Mouse (Mus musculus): Measurements from ENCODE around the gene Odf2. TPM values are rescaled to one million over a fixed set of nuclear protein-coding genes. Genes with fewer than 3 reads are reported as not detected.

The Odf2 gene
- polyA plus RNA-seq, 1 experiment, result 257 TPM

DNA sequence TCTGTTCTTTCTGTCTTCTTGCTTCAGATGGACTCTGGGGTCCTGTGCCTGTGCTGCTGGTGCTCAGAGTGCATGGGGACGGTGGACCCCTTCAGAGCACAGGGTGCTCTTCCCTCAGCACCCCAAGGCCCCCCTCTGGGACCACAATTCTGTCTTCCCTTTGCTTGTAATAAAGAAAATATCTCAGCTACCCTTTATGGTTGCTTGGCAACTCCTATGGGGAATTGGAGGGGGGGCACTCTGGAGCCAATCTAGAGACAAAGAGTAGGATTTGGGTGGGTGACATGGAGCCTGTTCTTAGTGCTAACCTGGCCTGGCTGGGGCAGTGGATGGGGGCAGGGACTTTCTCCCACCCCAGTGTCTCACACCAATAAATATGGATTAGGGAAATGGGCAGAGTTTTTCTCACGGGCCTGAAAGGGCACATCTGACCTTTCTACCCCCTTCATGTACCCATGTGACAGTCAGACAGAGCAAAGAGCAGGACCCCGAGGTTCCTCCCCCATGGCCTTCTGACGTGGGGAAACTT is 36.0 kb upstream of the Odf2 start:
- no peak overlapping the region for H3K4me3 ChIP-seq (ENCODE audit: low read depth, low read length)
- no peak overlapping the region for H3K27ac ChIP-seq (ENCODE audit: insufficient read depth, low read length)
- no peak overlapping the region for H3K9ac ChIP-seq (ENCODE audit: low read depth, poor library complexity, severe bottlenecking)
- H3K36me3 ChIP-seq (ENCODE audit: control insufficient read depth, insufficient read depth, low read length, poor library complexity, severe bottlenecking), result no peaks in the 10 kb centered on the region
- no peak for TF ChIP-seq EP300 (IDR thresholded peaks at IDR 0.05; ENCODE audit: insufficient read depth, low read depth, low read length)
- no peak for TF ChIP-seq CTCF (IDR thresholded peaks at IDR 0.05; ENCODE audit: low read depth, low read length)
- TF ChIP-seq POLR2A (IDR thresholded peaks at IDR 0.05; ENCODE audit: insufficient read depth, low read length), result no peak
- H3K9me3 ChIP-seq (replicated peaks; ENCODE audit: control insufficient read depth, insufficient read depth, low read length, poor library complexity, severe bottlenecking), result no peaks in the 10 kb centered on the region
- no peaks in the 10 kb centered on the region for H3K27me3 ChIP-seq (ENCODE audit: control insufficient read depth, insufficient read depth, low read length, poor library complexity, severe bottlenecking)
- no peaks in the 10 kb centered on the region for H3K4me1 ChIP-seq (ENCODE audit: control insufficient read depth, insufficient read depth, low read length)

DNA sequence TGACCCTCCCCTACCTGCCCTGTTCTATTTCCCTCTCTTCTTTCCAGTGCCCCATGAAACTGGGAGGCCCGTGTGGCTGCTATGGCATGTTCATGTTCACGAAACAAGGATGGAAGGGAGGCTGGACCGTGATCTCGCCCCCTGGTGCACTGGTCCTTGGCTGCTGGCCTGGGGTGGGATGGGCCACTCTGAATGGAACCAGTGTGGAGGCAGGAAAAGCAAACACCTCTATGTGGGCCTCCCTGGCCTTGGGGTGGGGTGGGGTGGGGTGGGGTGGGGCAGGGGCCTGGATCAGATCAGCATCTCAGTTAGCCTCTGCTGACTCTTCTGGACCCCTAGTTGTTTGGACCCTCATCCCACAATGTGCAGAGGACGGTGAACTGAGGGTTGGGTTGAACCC is 35.3 kb upstream of the Odf2 start:
- Histone ChIP-seq H3K9me3 (replicated peaks; ENCODE audit: control insufficient read depth, insufficient read depth, low read length, poor library complexity, severe bottlenecking) (no peaks in the 10 kb centered on the region), H3K4me1 (ENCODE audit: control insufficient read depth, insufficient read depth, low read length) (no peaks in the 10 kb centered on the region), H3K36me3 (ENCODE audit: control insufficient read depth, insufficient read depth, low read length, poor library complexity, severe bottlenecking) (no peaks in the 10 kb centered on the region), H3K27me3 (ENCODE audit: control insufficient read depth, insufficient read depth, low read length, poor library complexity, severe bottlenecking) (no peaks in the 10 kb centered on the region), H3K27ac (ENCODE audit: insufficient read depth, low read length) (no peak overlapping the region), H3K9ac (ENCODE audit: low read depth, poor library complexity, severe bottlenecking) (no peak overlapping the region), H3K4me3 (ENCODE audit: low read depth, low read length) (no peak overlapping the region)
- no peak for TF ChIP-seq EP300 (IDR thresholded peaks at IDR 0.05; ENCODE audit: insufficient read depth, low read depth, low read length)
- no peak for TF ChIP-seq CTCF (IDR thresholded peaks at IDR 0.05; ENCODE audit: low read depth, low read length)
- no peak for TF ChIP-seq POLR2A (IDR thresholded peaks at IDR 0.05; ENCODE audit: insufficient read depth, low read length)

DNA sequence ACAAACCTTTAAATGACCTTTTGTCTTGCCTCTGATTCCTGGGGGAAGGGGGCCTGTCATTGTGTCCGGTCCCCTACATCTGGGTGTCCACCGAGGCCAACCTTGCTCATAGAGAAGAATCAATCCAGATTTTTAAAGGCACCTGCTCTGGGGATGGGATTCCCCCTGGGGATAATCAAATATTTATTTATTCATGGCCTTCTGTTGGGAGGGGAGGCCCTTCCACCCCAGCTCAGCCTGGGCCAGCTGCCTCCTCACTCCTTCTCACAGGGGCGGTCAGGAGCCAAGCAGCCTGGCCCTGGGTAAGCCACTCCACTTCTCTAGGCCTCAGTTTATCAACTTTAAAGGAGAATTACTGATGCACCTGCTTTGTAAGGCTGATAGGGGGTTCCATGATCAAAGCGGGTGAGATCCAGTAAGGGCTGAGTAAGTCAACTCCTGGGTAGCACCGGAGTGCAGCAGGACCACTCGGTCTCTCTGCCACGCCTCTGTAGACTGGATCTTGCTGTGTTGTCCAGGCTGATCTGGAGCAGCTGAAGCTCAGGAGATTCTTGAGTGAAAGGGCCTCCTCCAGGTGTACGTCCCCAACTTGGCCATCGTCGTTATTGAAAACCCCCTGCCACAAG is 33.3 kb upstream of the Odf2 start:
- Histone ChIP-seq H3K27me3 (ENCODE audit: control insufficient read depth, insufficient read depth, low read length, poor library complexity, severe bottlenecking) (no peaks in the 10 kb centered on the region), H3K4me3 (ENCODE audit: low read depth, low read length) (no peak overlapping the region), H3K9ac (ENCODE audit: low read depth, poor library complexity, severe bottlenecking) (no peak overlapping the region), H3K27ac (ENCODE audit: insufficient read depth, low read length) (no peak overlapping the region), H3K36me3 (ENCODE audit: control insufficient read depth, insufficient read depth, low read length, poor library complexity, severe bottlenecking) (no peaks in the 10 kb centered on the region), H3K9me3 (replicated peaks; ENCODE audit: control insufficient read depth, insufficient read depth, low read length, poor library complexity, severe bottlenecking) (no peaks in the 10 kb centered on the region), H3K4me1 (ENCODE audit: control insufficient read depth, insufficient read depth, low read length) (no peaks in the 10 kb centered on the region)
- TF ChIP-seq POLR2A (IDR thresholded peaks at IDR 0.05; ENCODE audit: insufficient read depth, low read length) (no peak), CTCF (IDR thresholded peaks at IDR 0.05; ENCODE audit: low read depth, low read length) (no peak), EP300 (IDR thresholded peaks at IDR 0.05; ENCODE audit: insufficient read depth, low read depth, low read length) (no peak)

DNA sequence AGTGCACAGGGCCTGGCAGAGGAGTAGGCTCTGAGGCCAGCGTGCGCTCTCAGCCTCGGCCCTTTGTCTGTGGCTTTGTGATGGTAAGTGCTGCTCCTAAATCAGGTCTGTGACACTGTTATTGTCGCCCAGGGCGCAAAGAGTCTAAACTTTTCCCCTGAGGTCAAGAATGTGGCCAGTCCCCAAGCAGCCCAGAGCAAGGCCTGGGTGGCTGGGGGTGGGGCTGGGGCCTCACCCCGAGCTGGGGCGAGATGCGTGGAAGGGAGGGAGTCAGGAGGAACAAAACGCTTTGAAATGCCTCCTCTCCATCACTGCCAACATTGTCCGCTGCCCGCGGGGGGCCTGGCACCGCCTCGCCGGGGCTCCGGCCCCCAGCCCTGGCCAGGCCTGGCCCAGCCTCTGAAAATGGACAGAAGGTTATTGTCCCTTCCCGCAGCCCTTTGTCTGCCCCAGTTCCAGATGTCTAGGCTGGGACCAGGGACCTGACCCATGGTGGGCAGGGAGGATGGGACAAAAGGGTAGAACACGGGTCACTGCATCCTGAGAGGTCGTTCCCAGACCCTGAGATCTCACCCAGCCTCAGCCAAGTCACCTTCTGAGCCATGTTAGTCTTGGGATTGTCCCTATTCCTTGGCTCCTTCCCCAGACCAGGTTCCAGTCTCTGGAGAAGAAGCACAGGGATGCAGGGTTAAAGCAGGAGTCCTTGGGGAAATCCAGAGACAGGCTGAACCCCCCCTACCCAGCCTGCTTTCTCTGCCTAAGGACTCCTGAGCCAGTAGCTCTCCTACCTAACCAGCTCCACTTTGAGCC is 32.4 kb upstream of the Odf2 start:
- no peak overlapping the region for H3K27ac ChIP-seq (ENCODE audit: insufficient read depth, low read length)
- H3K27me3 ChIP-seq (ENCODE audit: control insufficient read depth, insufficient read depth, low read length, poor library complexity, severe bottlenecking), result no peaks in the 10 kb centered on the region
- TF ChIP-seq EP300 (IDR thresholded peaks at IDR 0.05; ENCODE audit: insufficient read depth, low read depth, low read length), result peak; percentile 65; the same call in 1 of the 2 replicates
- TF ChIP-seq POLR2A (IDR thresholded peaks at IDR 0.05; ENCODE audit: insufficient read depth, low read length), result no peak
- H3K9ac ChIP-seq (ENCODE audit: low read depth, poor library complexity, severe bottlenecking), result no peak overlapping the region
- H3K36me3 ChIP-seq (ENCODE audit: control insufficient read depth, insufficient read depth, low read length, poor library complexity, severe bottlenecking), result no peaks in the 10 kb centered on the region
- no peaks in the 10 kb centered on the region for H3K4me1 ChIP-seq (ENCODE audit: control insufficient read depth, insufficient read depth, low read length)
- no peak overlapping the region for H3K4me3 ChIP-seq (ENCODE audit: low read depth, low read length)
- H3K9me3 ChIP-seq (replicated peaks; ENCODE audit: control insufficient read depth, insufficient read depth, low read length, poor library complexity, severe bottlenecking), result no peaks in the 10 kb centered on the region

DNA sequence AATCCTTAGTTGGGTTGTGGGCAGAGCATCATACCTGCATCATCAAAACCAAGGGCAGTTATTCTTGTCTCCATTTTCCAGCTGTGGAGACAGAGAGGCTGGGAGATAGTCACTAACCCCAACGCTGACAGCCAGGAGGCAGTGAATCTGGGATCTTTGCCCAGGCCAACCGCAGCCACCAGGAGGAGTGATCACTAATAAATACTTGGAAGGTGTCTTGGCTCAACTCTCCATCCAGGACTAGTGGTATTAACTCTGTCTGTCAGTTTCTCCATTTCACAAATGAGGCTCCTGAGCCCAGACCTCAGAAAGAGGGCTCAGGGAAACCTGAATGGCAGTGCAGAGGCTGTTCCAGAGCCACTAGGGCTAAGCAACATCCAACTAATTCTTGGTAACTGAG is 31.7 kb upstream of the Odf2 start:
- no peak overlapping the region for H3K9ac ChIP-seq (ENCODE audit: low read depth, poor library complexity, severe bottlenecking)
- TF ChIP-seq CTCF (IDR thresholded peaks at IDR 0.05; ENCODE audit: low read depth, low read length), result no peak
- no peak for TF ChIP-seq EP300 (IDR thresholded peaks at IDR 0.05; ENCODE audit: insufficient read depth, low read depth, low read length)
- no peak for TF ChIP-seq POLR2A (IDR thresholded peaks at IDR 0.05; ENCODE audit: insufficient read depth, low read length)
- no peak overlapping the region for H3K4me3 ChIP-seq (ENCODE audit: low read depth, low read length)
- H3K27ac ChIP-seq (ENCODE audit: insufficient read depth, low read length), result no peak overlapping the region
- no peaks in the 10 kb centered on the region for H3K27me3 ChIP-seq (ENCODE audit: control insufficient read depth, insufficient read depth, low read length, poor library complexity, severe bottlenecking)
- H3K4me1 ChIP-seq (ENCODE audit: control insufficient read depth, insufficient read depth, low read length), result no peaks in the 10 kb centered on the region
- H3K9me3 ChIP-seq (replicated peaks; ENCODE audit: control insufficient read depth, insufficient read depth, low read length, poor library complexity, severe bottlenecking), result no peaks in the 10 kb centered on the region
- no peaks in the 10 kb centered on the region for H3K36me3 ChIP-seq (ENCODE audit: control insufficient read depth, insufficient read depth, low read length, poor library complexity, severe bottlenecking)

DNA sequence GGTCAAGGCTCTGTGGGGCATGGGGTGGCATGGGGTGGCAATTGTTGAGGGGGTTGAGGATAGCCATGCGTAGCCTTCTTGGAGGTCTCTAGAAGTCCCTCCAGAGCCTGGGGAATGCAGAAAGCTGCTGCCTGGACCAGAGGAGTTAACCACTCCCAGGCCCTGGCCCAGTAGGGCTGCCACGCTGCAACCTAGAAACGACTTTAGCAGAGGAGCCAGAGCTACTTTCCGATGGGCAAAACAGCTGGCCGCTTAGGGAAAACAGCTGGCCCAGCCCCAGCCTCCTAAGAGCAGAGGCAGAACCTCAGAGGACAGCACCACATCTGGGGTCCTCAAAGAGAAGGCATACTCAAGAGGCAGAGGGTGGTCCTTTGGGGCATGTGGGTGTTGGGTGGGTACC is 31.1 kb upstream of the Odf2 start:
- H3K36me3 ChIP-seq (ENCODE audit: control insufficient read depth, insufficient read depth, low read length, poor library complexity, severe bottlenecking), result no peaks in the 10 kb centered on the region
- H3K9ac ChIP-seq (ENCODE audit: low read depth, poor library complexity, severe bottlenecking), result no peak overlapping the region
- H3K4me1 ChIP-seq (ENCODE audit: control insufficient read depth, insufficient read depth, low read length), result no peaks in the 10 kb centered on the region
- no peak overlapping the region for H3K27ac ChIP-seq (ENCODE audit: insufficient read depth, low read length)
- TF ChIP-seq POLR2A (IDR thresholded peaks at IDR 0.05; ENCODE audit: insufficient read depth, low read length) (no peak), CTCF (IDR thresholded peaks at IDR 0.05; ENCODE audit: low read depth, low read length) (no peak), EP300 (IDR thresholded peaks at IDR 0.05; ENCODE audit: insufficient read depth, low read depth, low read length) (no peak)
- H3K27me3 ChIP-seq (ENCODE audit: control insufficient read depth, insufficient read depth, low read length, poor library complexity, severe bottlenecking), result no peaks in the 10 kb centered on the region
- no peaks in the 10 kb centered on the region for H3K9me3 ChIP-seq (replicated peaks; ENCODE audit: control insufficient read depth, insufficient read depth, low read length, poor library complexity, severe bottlenecking)
- no peak overlapping the region for H3K4me3 ChIP-seq (ENCODE audit: low read depth, low read length)

Data from ES-Bruce4 (cell line).